Mouse (Mus musculus) CH12F3 (cell line): ENCODE measurements around the gene Slc2a9.

ENCODE experiments used
- in situ Hi-C: fragments of 300-500 bp; cut with MboI; formaldehyde crosslinking; loops from 2 replicates; pipeline ENCODE4 v1.14.3; 2020; ENCODE audit warnings: low sequenced_read_pairs

Gene Slc2a9

DNA sequence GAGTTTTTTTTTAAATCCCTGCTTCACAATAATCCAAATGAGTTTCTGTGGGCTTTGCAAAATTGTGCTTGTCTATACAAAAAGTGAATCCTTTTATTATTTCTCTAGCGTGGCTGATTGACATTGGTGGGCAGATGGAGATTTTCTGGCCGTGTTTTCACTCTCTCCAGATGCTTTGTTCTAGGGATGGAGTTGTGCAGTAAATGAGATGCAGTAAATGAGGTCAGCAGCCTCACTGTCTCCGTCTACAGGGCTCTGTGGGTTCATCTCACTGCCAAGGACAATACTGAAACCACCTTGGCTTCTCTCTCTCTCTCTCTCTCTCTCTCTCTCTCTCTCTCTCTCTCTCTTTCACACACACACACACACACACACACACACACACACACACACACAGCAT lies 99.3 kb downstream of the Slc2a9 start:
- in situ Hi-C loops = no loop called here

DNA sequence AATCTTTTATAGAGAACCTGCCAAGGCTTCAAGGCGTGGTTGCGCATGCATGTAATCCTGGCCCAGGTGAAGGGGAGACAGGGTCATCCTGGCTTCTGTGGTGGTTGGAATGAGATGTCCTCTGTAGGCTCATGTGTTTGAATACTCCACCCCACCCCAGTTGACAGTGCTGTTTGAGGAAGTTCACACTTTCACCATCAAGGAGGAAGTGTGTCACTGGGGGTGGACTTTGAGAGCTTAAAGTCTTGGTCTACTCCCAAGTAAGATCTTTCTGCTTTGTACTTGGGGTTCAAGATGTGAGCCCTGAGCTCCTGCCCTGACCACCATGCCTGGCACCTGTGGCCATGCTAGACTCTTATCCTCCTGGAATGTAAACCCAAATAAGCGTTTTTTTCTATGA lies 100.7 kb downstream of the Slc2a9 start:
- in situ Hi-C loops = no loop called here

DNA sequence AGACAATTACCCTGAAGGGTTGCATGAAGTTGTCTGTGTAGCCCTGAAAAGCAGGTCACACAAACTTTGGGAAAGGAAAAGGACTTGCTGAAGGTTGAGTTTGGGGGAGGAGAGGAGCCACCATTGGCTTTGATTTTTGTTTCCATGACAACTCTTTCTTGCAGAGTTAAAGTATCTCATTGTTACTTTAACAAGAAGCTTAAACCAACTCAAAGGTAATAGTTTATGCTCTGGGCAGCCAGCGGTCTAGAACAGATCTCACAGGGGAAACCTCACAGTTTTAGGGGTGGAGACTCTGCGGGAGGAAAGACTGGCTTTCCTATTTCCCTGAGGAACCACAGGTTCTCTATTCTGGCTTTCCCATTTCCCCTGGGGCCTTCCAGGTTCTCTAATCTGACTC lies 114.1 kb downstream of the Slc2a9 start:
- in situ Hi-C loops = no loop called here

DNA sequence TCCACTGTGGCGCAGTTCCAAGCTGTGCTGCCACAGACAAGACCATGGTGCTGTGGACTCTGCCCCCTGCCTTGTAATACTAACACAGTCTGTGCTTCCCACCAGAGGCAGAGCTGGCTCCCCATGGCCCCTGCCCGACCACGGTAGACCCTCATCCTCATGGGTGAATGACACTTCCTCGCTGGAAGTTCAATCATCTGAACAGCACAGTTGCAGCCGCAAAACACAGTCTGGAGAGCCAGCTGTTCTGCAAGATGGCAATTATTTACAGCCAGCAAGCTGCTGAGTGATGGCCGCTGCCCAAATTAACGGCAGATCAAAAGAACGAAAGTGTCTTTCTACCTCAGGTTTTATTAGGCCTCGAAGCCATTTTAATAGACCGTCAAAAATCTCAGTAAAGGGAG lies 114.5 kb downstream of the Slc2a9 start:
- in situ Hi-C loops = no loop called here

DNA sequence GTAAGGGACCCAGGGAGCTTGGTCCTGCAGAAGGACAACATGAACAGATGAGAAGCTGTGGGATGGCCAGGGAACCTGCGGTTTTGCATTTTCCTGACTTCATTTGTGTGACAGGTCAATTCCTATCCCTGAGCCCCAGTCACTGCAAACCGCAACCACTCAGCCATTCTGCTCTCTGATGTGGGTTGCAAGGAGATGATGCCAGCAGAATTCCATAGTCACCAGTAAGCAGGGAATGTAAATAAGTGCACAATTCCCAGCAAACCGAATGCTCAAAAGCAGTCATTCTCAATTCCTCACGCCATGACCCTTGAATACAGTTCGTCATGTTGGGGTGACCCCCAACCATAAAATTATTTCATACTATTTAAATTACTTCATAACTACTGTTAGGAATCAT lies 123.0 kb downstream of the Slc2a9 start:
- in situ Hi-C loops = no loop called here

DNA sequence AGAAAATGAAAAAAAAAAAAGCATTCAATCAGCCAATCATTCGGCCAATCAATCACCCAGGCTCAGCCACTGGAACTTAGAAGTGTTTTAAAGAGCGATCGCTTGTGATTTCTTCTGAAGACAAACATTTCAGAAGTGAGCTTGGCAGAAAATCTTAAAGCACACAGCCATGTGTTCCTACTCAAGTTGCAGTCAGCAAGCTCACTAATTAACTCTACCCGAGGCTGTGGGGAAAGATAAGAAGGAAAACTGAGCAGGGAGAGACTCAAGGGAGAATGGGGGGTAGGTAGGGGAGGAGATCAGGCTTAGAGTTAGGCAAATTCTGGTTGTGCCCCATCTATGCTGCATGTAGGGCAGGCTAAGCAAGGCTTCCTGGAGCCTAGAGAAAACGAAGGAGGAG lies 130.6 kb downstream of the Slc2a9 start:
- in situ Hi-C loops = no loop called here

DNA sequence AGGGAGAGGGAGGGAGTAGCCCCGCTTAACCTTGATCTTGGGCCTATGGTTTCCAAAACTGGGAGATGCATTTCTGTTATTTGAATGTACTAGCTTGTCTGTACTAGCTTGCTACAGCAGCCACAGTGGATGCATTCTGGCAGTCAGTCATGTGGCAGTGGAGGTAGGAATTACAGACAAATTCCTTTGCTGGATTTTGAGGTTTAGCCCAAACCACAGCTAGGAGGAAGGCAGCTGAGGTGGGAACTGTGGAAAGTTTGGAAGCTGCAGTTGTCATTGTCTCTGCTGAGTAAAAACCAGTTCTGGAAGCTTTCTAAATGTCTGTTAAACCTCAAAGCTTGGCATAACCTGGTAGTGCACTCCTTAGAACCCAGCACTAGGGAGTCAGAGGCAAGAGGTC lies 131.6 kb downstream of the Slc2a9 start:
- in situ Hi-C loops = no loop called here

DNA sequence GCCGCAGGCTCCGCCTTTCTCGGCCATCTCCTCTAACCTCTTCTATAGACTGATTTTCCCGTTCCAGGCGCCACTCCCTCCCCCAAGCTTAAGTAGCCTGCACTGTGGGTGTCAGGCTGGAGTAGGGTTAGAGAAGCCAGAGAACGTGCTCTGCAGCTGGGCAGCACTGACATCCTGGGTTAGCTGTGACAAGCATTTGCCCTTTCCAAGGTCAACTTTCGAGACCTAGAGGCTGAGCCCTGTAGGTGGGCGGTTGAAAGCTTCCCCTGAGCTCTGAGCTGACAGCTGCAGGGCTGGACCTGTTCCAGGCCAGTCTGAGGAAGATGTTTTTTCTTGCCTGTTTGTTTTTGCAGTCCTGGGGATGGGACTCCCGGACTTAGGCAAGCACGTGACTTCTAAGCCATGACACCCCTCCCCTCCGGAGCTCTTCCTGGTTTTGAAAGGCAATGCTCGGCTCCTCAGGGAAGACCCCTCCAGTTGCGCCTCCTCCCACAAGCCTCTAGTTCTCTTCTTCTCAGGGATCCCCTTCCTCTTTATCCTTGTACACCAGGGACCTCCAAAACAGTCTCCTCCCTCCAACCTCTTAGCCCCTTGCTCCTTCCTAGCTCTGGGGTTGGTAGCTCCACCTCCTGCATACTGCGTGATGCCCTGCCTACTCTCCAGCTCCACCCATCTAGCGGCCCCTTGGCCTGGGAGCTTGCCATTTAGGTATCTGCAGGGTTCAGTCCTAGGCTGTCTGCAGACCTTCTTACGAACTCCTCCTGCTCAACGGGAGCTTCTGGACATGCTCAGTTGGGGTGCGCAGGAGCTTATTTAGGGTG lies 136.1 kb downstream of the Slc2a9 start:
- in situ Hi-C loops = no loop called here

DNA sequence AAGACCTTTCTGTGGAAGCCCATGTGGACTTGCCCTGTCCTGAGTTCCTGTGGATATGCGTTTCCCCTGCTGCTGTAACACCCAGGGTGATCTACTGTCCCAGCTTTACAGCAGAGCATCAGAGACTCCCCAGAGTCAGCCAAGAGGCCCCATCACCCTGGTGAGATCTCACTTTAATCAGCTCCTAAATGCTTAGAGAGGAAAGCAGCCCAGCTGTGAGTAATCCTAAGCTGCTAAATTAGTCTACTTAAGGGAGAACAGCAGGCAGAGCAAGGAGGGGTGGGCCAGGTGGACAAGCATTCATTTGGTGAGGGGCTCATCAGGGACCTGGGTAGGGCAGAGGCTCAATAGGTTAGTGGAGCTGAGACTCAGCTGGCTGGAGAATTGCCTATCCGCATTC lies 137.4 kb downstream of the Slc2a9 start:
- in situ Hi-C loops = no loop called here

DNA sequence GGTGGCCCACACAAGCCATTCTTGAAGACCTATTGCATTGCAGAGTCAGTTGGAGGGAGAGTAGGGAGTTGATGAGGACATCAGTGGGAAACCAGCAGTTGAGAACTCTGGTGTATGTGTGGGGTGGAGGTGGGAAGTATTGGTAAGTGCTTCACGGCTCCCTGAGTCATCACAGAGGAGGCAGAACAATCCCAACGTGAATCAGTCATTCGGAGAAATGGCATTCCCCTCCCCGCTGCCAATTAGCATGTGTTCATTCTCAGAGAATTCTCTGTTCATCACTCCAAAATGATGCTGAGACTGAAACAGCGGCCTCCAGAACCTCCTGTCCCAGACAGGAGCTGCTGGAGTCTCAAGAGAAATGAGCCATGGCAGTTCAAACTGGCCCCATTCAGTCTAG lies 138.5 kb downstream of the Slc2a9 start:
- in situ Hi-C loops = no loop called here

DNA sequence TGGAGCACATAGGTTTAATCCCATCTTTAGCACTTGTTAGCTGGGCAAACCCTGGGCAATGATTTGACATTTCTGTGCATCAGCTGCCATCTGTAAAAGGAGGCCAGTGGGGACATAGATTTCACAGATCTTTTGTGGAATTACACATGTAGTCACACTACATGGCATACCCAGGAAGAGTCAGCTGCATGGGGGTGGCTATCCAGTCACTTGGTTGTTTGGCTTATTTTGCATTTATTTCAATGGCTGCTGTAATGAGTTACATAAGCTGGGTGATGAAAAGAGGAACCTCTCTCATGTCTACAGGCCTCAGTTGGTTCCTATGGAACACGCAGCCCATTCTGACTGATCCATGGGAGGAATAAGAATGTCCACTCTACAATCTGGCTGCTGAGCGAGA lies 143.2 kb downstream of the Slc2a9 start:
- in situ Hi-C loops = no loop called here

DNA sequence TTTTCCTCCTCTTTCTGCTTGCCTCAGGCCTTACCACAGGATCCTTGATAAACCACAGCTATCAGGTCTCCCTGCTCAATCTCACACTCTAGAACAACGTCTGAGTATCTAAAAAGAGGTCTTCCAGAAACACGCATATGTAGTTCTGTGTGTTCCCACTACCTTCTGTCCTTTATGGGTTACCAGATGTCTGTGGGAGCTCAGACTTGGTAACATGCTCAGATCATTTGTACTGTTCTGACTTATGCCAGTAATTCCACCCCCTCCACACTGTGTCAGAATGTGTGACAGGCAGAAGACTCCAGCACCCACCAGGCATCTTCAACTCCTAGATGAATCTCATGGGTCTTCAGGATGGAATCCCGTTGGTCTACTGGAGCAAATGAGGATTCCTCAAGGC lies 146.0 kb downstream of the Slc2a9 start:
- in situ Hi-C loops = no loop called here

DNA sequence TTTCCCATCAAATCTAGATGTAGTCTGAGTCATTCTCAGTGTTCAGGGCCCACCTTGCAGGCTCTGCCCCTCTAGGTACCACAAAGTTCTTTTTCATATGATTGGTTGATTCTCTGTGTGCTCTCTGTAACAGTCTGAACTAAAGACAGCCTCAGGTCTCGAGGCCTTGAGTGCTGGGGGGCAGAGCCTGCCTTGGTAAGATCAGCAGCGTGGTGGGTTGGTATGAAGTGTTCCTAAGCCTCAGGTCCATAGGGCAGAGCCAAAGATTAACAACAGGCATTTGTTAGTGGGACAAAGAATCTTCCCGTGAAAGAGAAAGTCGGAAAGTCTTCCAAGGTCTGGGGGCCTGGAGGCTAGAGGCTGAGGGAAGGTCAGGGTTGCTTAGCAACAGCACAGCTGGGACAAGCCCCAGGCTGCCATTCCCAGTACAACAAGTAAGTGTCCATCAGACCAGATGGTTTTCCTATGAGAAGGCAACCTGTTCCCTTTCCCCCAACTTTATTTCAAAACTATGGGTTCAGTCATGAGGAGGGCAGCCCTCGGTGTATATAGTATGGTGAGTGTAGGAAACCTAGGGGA lies 152.5 kb downstream of the Slc2a9 start:
- in situ Hi-C loops = no loop called here

DNA sequence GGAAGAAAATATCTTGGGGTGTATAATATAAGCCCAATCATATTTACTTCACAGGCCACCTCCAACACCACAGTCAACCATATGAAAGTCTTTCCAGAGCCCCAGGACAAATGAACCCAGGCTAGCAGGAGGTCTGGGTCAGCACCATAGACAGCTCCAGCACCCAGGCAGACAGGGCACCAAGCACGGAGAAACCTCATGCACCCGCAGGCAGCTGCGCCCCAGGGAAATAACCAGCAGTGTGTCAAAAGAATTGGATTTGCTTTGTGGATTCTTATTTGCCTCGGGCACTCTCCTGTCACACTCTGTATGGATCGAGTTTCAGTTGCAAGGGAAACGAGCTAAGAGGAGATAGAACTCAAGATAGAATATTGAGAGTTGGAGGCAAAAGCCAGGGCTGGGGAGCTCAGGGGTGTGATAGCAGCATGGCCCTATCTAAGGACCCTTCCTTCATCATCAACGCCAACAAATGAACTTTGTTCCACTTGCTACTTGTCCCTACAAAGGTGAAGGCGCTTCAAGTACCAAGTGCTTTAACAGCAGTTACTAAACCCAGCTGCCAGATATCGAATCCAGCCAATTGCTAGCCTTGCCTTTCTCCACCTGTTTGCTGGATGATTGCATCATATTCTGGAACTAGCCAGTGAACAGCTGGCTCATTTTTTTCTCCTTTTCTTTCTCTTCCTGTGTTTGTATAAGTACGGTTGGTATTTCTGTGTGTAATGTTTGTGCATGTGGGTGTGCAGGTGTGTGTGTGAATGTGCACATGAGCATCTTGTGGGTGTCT lies 156.1 kb downstream of the Slc2a9 start:
- in situ Hi-C loops = no loop called here

DNA sequence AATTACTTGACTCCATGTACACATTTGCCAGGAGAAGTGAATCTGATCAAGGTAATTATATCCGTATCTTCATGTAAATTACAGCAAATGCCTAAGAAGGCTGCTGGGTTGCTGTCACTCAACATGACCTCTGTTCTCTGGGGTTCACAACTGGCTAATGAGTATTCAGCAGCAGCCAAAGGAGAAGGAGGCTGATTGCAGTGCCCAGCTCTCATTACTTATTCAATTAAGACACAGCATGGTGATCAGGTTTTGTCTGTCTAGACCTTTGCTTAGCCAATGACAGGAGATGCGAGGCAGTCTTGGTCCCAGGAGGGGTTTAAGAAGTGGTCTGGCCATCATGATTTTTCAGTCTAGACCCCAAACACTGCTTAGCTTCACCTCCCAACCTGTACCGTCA lies 159.8 kb downstream of the Slc2a9 start:
- in situ Hi-C loops = no loop called here

DNA sequence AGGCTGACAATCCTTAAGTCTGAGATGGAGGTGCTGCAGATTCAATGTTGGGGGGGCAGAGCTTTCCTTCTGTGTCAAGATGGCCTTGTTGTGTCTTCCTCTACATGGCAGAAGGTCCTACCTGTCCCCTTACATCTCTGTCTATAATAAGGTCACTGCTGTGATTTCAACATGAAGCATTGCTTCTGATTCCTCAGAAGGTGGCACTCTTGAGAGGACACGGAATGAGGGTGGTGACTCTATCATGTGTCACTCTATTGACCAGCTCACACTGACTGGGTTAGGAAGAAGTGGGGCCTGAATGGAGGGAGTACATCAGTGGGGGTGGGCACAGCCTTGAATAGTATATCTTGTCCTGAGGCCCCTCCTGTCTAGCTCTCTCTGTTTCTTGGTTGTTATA lies 168.4 kb downstream of the Slc2a9 start:
- in situ Hi-C loops = no loop called here

DNA sequence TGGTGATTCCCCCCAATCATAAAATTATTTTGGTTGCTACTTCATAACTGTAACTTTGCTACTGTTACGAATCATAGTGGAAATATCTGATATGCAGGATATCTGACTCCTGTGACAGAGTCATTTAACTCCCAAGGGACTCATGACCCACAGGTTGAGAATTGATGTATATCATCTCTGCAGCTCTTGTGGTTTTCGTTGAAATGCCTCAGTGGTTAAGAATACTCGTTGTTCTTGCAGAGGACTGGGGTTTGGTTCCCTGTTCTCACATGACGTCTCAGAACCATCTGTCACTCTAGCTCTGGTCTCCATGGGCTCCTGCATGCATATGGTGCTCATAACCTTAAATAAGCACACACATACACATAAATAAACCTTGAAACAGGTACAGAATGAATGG lies 169.6 kb downstream of the Slc2a9 start:
- in situ Hi-C loops = no loop called here

DNA sequence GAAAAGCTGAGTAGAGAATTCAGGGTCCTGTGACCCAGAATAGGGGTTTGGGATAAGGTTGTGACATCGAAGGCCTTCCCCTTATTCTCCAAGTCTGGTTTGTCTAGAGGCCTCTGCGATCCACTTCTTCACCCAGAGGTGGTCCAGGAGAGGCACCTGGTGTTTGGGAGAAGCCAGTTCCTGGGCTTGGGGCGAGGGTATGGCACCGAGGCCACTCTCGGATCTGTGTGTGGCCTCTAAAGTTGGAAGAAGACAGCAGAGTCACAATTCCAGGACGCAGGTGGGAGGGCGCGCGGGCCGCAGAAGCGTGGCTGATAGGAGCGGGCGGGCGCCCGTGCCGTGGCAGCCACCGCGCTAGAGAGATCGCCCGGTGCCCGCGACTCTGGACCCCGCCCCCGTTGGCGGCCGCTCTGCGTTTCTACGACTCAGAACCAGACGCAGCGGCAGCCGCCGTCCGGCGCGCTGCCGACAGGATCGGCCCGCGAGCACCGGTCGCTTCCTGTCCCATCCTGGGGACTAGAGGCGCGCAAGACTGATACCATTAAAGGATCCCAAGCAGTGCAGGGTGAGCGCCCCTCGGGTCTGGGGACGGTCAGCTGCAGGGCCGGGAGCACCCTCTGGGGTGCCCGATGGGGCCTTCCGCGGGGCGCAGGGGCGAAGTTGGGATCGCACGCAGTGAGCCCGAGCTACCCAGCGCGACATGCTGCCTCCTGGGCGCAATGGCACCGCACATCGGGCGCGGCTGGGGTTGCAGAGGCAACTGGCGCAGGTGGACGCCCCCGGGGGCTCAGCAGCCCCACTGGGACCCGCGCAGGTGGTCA lies 183.8 kb downstream of the Slc2a9 start, which contains the start of gene Drd5:
Drd5 (plus strand) TSS at position 402 of the 821 bp plus-strand sequence.
- in situ Hi-C loops = loop anchor here (10.0 kb wide), 1 partner anchor 186 kb away; the partner anchor contains the start of gene Slc2a9

DNA sequence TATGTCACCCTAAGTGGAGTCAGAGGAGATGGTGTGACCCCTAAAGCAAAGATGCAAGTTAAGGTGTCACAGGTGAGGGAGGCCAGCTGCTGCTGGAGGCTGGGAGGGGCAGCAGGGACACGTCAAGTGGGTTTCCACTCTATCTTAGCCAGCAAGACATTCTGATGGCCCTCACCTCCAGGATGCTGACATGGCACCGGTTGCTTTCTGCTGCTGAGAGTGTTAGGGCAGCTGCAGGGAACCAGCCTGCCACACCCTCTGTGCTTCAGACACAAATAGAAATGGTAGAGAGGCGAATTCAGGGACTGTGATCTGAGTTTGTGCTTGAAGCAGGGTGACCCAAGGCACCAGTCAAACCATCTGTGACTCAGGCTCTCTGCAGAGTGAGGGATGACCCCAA lies 193.1 kb downstream of the Slc2a9 start:
- in situ Hi-C loops = loop anchor here (10.0 kb wide), 2 partner anchors 195 to 305 kb away; partner anchors contain the start of gene Slc2a9

DNA sequence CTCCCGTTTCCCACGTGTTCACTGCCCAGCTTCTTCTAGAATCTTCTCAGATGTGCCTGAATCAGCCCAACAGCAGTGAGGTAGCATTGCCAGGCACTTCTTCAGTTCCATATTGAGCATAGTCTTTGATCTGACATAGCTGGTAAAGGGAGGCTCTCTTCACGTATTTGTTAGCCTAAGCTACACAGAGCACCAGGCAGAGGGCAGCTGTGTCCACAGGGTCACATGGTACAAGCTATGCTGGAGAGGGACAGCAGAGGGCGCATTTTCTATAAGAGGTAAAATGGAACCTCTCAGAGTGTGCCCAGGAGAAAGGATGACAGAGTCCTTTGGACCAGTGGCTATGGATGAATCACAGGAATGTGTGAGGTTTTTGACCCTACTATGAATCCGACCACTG lies 194.1 kb downstream of the Slc2a9 start:
- in situ Hi-C loops = loop anchor here (10.0 kb wide), 1 partner anchor 306 kb away; no protein-coding TSS in a partner anchor
